Mouse (Mus musculus) liver, postnatal 0 days (tissue): Measurements from ENCODE around the gene Dtx2.

ENCODE experiments used
- CTCF ChIP-seq: sonication (generic); IDR thresholded peaks from 2 replicates; pipeline ENCODE4 v1.5.1; 2016; ENCODE audit warnings: antibody characterized with exemption, low read depth
- EP300 ChIP-seq: IDR thresholded peaks from 2 replicates; pipeline ENCODE4 v1.6.1; 2016; ENCODE audit warnings: antibody characterized with exemption, low read depth, mild to moderate bottlenecking

DNA sequence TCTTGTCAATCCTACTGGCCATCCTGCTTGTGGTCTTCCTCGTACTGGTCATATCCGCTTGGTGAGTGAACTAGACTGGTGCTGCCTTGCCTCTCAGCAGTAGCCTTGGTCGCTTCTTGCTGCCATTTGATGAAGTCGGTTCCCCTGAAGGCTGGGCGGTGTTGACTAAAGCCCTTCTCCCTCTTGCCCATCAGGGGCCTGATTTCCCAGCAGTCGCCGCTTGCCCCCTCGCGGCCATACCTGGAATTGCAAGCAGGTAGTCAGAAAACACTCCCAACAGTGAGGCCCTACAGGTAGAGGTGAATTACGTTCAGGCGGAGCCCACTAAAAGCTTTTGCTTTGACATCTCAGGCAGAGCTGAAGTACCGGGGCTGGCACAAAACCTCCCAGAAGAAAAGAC lies 67.0 kb downstream of the Dtx2 start:
- TF ChIP-seq CTCF, result peak; percentile 98
- TF ChIP-seq EP300, result no peak
